Mouse (Mus musculus): ENCODE data around the gene Nfib. TPM values are rescaled to one million over a fixed set of nuclear protein-coding genes. Genes with fewer than 3 reads are reported as not detected.

The Nfib gene
- total and polyA plus RNA-seq, 2 experiments: 16.4 to 50.0 TPM

GRCm38 (mm10) chr4:82619539-82619941 lies 86.0 kb downstream of the Nfib start:
- TF ChIP-seq CTCF (IDR thresholded peaks at IDR 0.05; ENCODE audit: low read depth, low read length): no peak
- no peak for TF ChIP-seq POLR2A (IDR thresholded peaks at IDR 0.05; ENCODE audit: extremely low read depth, insufficient read depth, low read length)
- WGBS: 70% methylated on average over 12 of the region's 12 CpGs

DNA sequence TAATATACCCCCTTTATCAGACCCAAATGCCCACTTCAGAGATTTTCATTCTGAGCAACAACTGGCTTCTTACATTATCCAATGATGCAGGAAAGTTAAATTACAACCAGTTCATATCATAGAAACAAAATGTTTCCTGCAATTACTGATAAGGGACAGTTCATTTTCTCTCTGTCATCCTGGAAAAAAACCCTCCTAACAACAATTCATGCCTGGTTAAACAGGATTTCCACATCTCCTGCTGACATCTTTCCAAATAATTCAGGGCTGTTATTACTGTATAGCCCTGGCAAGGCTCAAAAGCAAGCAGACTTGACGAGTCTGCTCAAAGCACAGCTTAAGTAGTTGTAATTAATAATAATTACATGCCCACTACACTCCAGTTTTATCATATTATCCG lies 86.5 kb downstream of the Nfib start:
- H3K4me3 ChIP-seq (ENCODE audit: insufficient read depth, low read depth, low read length): no peak overlapping the region
- TF ChIP-seq POLR2A (IDR thresholded peaks at IDR 0.05; ENCODE audit: extremely low read depth, insufficient read depth, low read length): no peak
- TF ChIP-seq CTCF (IDR thresholded peaks at IDR 0.05; ENCODE audit: low read depth, low read length): no peak
- peaks cover 5% of the 10 kb centered on the region for H3K4me1 ChIP-seq (ENCODE audit: control insufficient read depth, insufficient read depth, low read length)
- no peaks in the 10 kb centered on the region for H3K36me3 ChIP-seq (ENCODE audit: control insufficient read depth, insufficient read depth, low read length)
- no peaks in the 10 kb centered on the region for H3K79me2 ChIP-seq (ENCODE audit: control insufficient read depth, insufficient read depth, low read length)
- whole genome bisulfite sequencing: 76% methylated on average over 2 of the region's 2 CpGs
- H3K27me3 ChIP-seq (ENCODE audit: control insufficient read depth, insufficient read depth, low read length): no peaks in the 10 kb centered on the region
- H3K9ac ChIP-seq (ENCODE audit: low read depth, low read length): no peak overlapping the region
- H3K27ac ChIP-seq (replicated peaks; ENCODE audit: insufficient read depth, low read depth, low read length): no peak overlapping the region
- no peak for DNase-seq (ENCODE audit: extremely low read depth, low read depth, low spot score)

More at GRCm38 (mm10) chr4:82619539-82619941, 86.0 kb downstream of the Nfib start:
- H3K9ac ChIP-seq (ENCODE audit: low read depth, low read length): no peak overlapping the region
- peaks cover 5% of the 10 kb centered on the region for H3K4me1 ChIP-seq (ENCODE audit: control insufficient read depth, insufficient read depth, low read length)
- H3K27ac ChIP-seq (replicated peaks; ENCODE audit: insufficient read depth, low read depth, low read length): no peak overlapping the region
- no peak overlapping the region for H3K4me3 ChIP-seq (ENCODE audit: insufficient read depth, low read depth, low read length)
- DNase-seq (ENCODE audit: extremely low read depth, low read depth, low spot score): peak; percentile 8
- H3K36me3 ChIP-seq (ENCODE audit: control insufficient read depth, insufficient read depth, low read length): no peaks in the 10 kb centered on the region
- H3K27me3 ChIP-seq (ENCODE audit: control insufficient read depth, insufficient read depth, low read length): no peaks in the 10 kb centered on the region
- H3K79me2 ChIP-seq (ENCODE audit: control insufficient read depth, insufficient read depth, low read length): no peaks in the 10 kb centered on the region

GRCm38 (mm10) chr4:82617257-82617656 lies 88.3 kb downstream of the Nfib start:
- TF ChIP-seq POLR2A (IDR thresholded peaks at IDR 0.05; ENCODE audit: extremely low read depth, insufficient read depth, low read length) (no peak), CTCF (IDR thresholded peaks at IDR 0.05; ENCODE audit: low read depth, low read length) (no peak)
- WGBS: 91% methylated on average over 10 of the region's 10 CpGs
- H3K36me3 ChIP-seq (ENCODE audit: control insufficient read depth, insufficient read depth, low read length): no peaks in the 10 kb centered on the region
- H3K79me2 ChIP-seq (ENCODE audit: control insufficient read depth, insufficient read depth, low read length): no peaks in the 10 kb centered on the region
- DNase-seq (ENCODE audit: extremely low read depth, low read depth, low spot score): no peak
- peaks cover 5% of the 10 kb centered on the region for H3K4me1 ChIP-seq (ENCODE audit: control insufficient read depth, insufficient read depth, low read length)
- H3K27me3 ChIP-seq (ENCODE audit: control insufficient read depth, insufficient read depth, low read length): no peaks in the 10 kb centered on the region
- H3K4me3 ChIP-seq (ENCODE audit: insufficient read depth, low read depth, low read length): no peak overlapping the region
- no peak overlapping the region for H3K9ac ChIP-seq (ENCODE audit: low read depth, low read length)
- no peak overlapping the region for H3K27ac ChIP-seq (replicated peaks; ENCODE audit: insufficient read depth, low read depth, low read length)

DNA sequence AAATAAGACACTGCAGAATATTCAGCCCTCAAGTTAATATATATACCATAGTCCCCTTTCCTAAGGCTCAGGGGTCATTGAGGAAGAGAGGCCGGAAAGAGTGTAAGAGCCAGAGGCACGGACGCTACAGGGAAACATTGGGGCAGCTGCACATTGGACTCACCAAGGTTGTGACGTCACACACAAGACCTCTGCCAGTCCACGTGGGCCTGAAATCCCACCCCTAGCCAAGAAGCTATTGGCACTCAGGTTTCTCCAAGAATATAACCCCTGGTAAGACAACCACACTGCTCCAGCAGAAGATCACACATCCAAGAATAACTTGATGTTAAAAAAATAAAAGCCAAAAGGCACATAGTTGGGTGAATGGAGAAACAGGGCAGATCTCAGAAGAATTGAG lies 89.8 kb downstream of the Nfib start:
- 84% methylated on average over 5 of the region's 5 CpGs for WGBS
- no peak overlapping the region for H3K4me3 ChIP-seq (ENCODE audit: insufficient read depth, low read depth, low read length)
- H3K9ac ChIP-seq (ENCODE audit: low read depth, low read length): no peak overlapping the region
- no peak for DNase-seq (ENCODE audit: extremely low read depth, low read depth, low spot score)
- no peaks in the 10 kb centered on the region for H3K27me3 ChIP-seq (ENCODE audit: control insufficient read depth, insufficient read depth, low read length)
- H3K27ac ChIP-seq (replicated peaks; ENCODE audit: insufficient read depth, low read depth, low read length): no peak overlapping the region
- no peak for TF ChIP-seq POLR2A (IDR thresholded peaks at IDR 0.05; ENCODE audit: extremely low read depth, insufficient read depth, low read length)
- TF ChIP-seq CTCF (IDR thresholded peaks at IDR 0.05; ENCODE audit: low read depth, low read length): no peak
- no peaks in the 10 kb centered on the region for H3K79me2 ChIP-seq (ENCODE audit: control insufficient read depth, insufficient read depth, low read length)
- no peaks in the 10 kb centered on the region for H3K4me1 ChIP-seq (ENCODE audit: control insufficient read depth, insufficient read depth, low read length)
- H3K36me3 ChIP-seq (ENCODE audit: control insufficient read depth, insufficient read depth, low read length): no peaks in the 10 kb centered on the region

DNA sequence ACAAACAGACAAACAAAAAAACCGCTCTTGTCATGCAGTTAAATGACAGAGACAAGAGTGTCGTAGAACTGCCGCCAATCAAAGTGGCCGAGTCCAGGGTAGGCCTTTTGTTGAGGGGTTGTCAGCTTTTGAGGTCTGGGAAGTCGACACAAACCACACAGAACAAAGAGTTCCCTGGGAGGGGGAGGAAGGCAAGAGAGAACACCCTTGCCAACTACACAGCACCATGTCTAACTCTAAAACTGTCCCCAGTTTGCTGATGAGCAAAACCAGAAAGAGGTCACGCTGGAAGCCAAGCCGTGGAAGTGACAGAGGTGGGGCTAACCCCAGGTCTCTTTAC lies 91.1 kb downstream of the Nfib start:
- WGBS: 77% methylated on average over 7 of the region's 7 CpGs
- no peak for DNase-seq (ENCODE audit: extremely low read depth, low read depth, low spot score)
- Histone ChIP-seq H3K27ac (replicated peaks; ENCODE audit: insufficient read depth, low read depth, low read length) (no peak overlapping the region), H3K4me1 (ENCODE audit: control insufficient read depth, insufficient read depth, low read length) (no peaks in the 10 kb centered on the region), H3K36me3 (ENCODE audit: control insufficient read depth, insufficient read depth, low read length) (no peaks in the 10 kb centered on the region), H3K79me2 (ENCODE audit: control insufficient read depth, insufficient read depth, low read length) (no peaks in the 10 kb centered on the region), H3K9ac (ENCODE audit: low read depth, low read length) (no peak overlapping the region), H3K4me3 (ENCODE audit: insufficient read depth, low read depth, low read length) (no peak overlapping the region), H3K27me3 (ENCODE audit: control insufficient read depth, insufficient read depth, low read length) (no peaks in the 10 kb centered on the region)
- TF ChIP-seq CTCF (IDR thresholded peaks at IDR 0.05; ENCODE audit: low read depth, low read length) (no peak), POLR2A (IDR thresholded peaks at IDR 0.05; ENCODE audit: extremely low read depth, insufficient read depth, low read length) (no peak)

DNA sequence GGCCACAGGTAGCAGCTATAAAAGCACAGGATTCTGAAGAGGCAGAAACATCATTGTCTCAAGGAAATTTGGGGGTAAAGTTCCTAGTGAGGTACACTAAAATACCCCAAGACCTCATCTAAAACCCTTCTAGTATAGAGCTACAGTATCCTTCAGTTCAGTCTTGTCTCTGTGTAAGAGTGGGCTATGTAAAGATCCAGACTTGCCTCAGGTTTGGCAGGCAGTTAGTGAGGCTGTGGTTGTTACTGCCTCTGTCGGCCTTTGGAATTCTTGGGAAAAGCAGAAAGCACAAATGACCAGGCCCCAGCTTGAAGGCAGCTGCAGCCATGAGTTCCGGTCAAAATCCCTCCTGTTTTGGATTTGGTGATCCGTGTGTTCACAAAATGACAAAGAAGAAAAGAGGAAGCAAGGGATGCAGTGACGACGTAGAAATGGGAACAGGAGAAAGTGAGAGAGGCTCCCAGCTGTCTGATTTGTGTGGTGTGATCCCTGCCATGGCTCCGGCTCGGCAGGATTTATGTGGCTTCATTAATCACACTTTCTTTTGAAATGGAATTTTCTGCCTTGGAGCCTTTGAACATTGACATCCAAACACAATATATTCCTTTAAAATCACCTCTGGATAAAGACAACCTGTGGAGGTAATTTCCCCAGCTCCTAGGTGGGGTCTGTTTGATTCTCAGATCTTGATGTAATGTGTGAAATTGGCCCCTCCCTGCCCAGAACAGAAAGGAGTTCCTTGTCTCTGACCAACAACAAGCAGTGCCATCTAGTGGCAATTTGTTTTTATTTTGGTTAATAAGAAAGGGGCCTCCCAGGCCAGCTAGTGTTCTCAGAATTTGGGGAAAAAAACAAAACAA lies 91.7 kb downstream of the Nfib start:
- Histone ChIP-seq H3K4me3 (ENCODE audit: insufficient read depth, low read depth, low read length) (no peak overlapping the region), H3K27ac (replicated peaks; ENCODE audit: insufficient read depth, low read depth, low read length) (no peak overlapping the region), H3K79me2 (ENCODE audit: control insufficient read depth, insufficient read depth, low read length) (no peaks in the 10 kb centered on the region), H3K36me3 (ENCODE audit: control insufficient read depth, insufficient read depth, low read length) (no peaks in the 10 kb centered on the region), H3K9ac (ENCODE audit: low read depth, low read length) (no peak overlapping the region), H3K27me3 (ENCODE audit: control insufficient read depth, insufficient read depth, low read length) (no peaks in the 10 kb centered on the region), H3K4me1 (ENCODE audit: control insufficient read depth, insufficient read depth, low read length) (no peaks in the 10 kb centered on the region)
- TF ChIP-seq CTCF (IDR thresholded peaks at IDR 0.05; ENCODE audit: low read depth, low read length): peak; percentile 41
- TF ChIP-seq POLR2A (IDR thresholded peaks at IDR 0.05; ENCODE audit: extremely low read depth, insufficient read depth, low read length): no peak
- DNase-seq (ENCODE audit: extremely low read depth, low read depth, low spot score): peak; percentile 31
- WGBS: 64% methylated on average over 7 of the region's 7 CpGs

Data from liver, adult 2 months (tissue).